Mouse (Mus musculus) cortical plate, adult 2 months (tissue): ENCODE measurements at regions not wholly inside any gene's neighbourhood (a gene's known extent, or its start where the extent isn't known, plus 50 kb on each side); places are given as distances from the start of the nearest gene placed in this dataset.

ENCODE experiments used
- H3K27ac ChIP-seq: fragments of 200-500 bp; 2 replicates; pipeline ENCODE4 v1.5.1; 2012; ENCODE audit warnings: low read length, control low read depth, inconsistent platforms; ENCODE audit not compliant: insufficient read depth
- H3K4me1 ChIP-seq: fragments of 200-500 bp; 2 replicates; pipeline ENCODE4 v1.6.1; 2011; ENCODE audit warnings: low read length; ENCODE audit not compliant: control insufficient read depth, insufficient read depth
- H3K4me3 ChIP-seq: fragments of 200-500 bp; 2 replicates; pipeline ENCODE4 v1.5.1; 2011; ENCODE audit warnings: mild to moderate bottlenecking, low read length, control low read depth; ENCODE audit not compliant: insufficient read depth
- CTCF ChIP-seq: fragments of 200-500 bp; IDR thresholded peaks from 2 replicates; pipeline ENCODE4 v1.5.1; 2011; ENCODE audit warnings: mild to moderate bottlenecking, control low read depth, low read length; ENCODE audit not compliant: insufficient read depth; ENCODE audit errors: extremely low read depth
- POLR2A ChIP-seq: fragments of 200-500 bp; IDR thresholded peaks from 2 replicates; pipeline ENCODE4 v1.6.1; 2011; ENCODE audit warnings: mild to moderate bottlenecking, low read length, control low read depth; ENCODE audit not compliant: insufficient read depth; ENCODE audit errors: extremely low read depth

- TF ChIP-seq POLR2A, result no peak
- TF ChIP-seq CTCF, result no peak
- H3K4me3 ChIP-seq, result no peak overlapping the region
- H3K4me1 ChIP-seq, result no peaks in the 10 kb centered on the region
- no peak overlapping the region for H3K27ac ChIP-seq
These were observed 227.1 kb downstream of the Sipa1l2 start for GRCm38 (mm10) chr8:125342521-125342920.

- Histone ChIP-seq H3K4me3 (no peak overlapping the region), H3K4me1 (no peaks in the 10 kb centered on the region)
- TF ChIP-seq CTCF (no peak), POLR2A (no peak)
These were observed 228.0 kb downstream of the Sipa1l2 start for GRCm38 (mm10) chr8:125341606-125342005.

GRCm38 (mm10) chr8:125338222-125338621, 231.4 kb downstream of the Sipa1l2 start:
- Histone ChIP-seq H3K27ac (no peak overlapping the region), H3K4me1 (no peaks in the 10 kb centered on the region), H3K4me3 (no peak overlapping the region)
- TF ChIP-seq CTCF, result peak; percentile 20; the same call in 1 of the 2 replicates
- TF ChIP-seq POLR2A, result no peak

More at GRCm38 (mm10) chr8:125341606-125342005, 228.0 kb downstream of the Sipa1l2 start:
- no peak overlapping the region for H3K27ac ChIP-seq

GRCm38 (mm10) chr8:125337444-125338077, 232.0 kb downstream of the Sipa1l2 start:
- Histone ChIP-seq H3K4me1 (no peaks in the 10 kb centered on the region), H3K4me3 (no peak overlapping the region), H3K27ac (no peak overlapping the region)
- TF ChIP-seq POLR2A (no peak), CTCF (no peak)

GRCm38 (mm10) chr8:125336799-125337198, 232.8 kb downstream of the Sipa1l2 start:
- Histone ChIP-seq H3K27ac (no peak overlapping the region), H3K4me1 (no peaks in the 10 kb centered on the region)

GRCm38 (mm10) chr8:125335575-125336370, 233.8 kb downstream of the Sipa1l2 start:
- H3K4me3 ChIP-seq, result no peak overlapping the region
- H3K4me1 ChIP-seq, result no peaks in the 10 kb centered on the region
- TF ChIP-seq CTCF (no peak), POLR2A (no peak)
- no peak overlapping the region for H3K27ac ChIP-seq

More at GRCm38 (mm10) chr8:125336799-125337198, 232.8 kb downstream of the Sipa1l2 start:
- TF ChIP-seq CTCF, result no peak
- TF ChIP-seq POLR2A, result no peak
- no peak overlapping the region for H3K4me3 ChIP-seq

- no peak overlapping the region for H3K4me3 ChIP-seq
- no peak for TF ChIP-seq CTCF
- no peak for TF ChIP-seq POLR2A
These were observed 234.4 kb downstream of the Sipa1l2 start for GRCm38 (mm10) chr8:125335171-125335570.

GRCm38 (mm10) chr8:125330638-125331037, 239.0 kb downstream of the Sipa1l2 start:
- TF ChIP-seq POLR2A (no peak), CTCF (no peak)
- Histone ChIP-seq H3K4me3 (no peak overlapping the region), H3K4me1 (no peaks in the 10 kb centered on the region), H3K27ac (no peak overlapping the region)

More at GRCm38 (mm10) chr8:125335171-125335570, 234.4 kb downstream of the Sipa1l2 start:
- no peaks in the 10 kb centered on the region for H3K4me1 ChIP-seq
- H3K27ac ChIP-seq, result no peak overlapping the region

- Histone ChIP-seq H3K27ac (no peak overlapping the region), H3K4me1 (no peaks in the 10 kb centered on the region), H3K4me3 (no peak overlapping the region)
- TF ChIP-seq POLR2A (no peak), CTCF (no peak)
These were observed 241.0 kb downstream of the Sipa1l2 start for GRCm38 (mm10) chr8:125328650-125329049.
